8 mouse cellular contexts compared by ENCODE assay signal in the genomic region with DNA sequence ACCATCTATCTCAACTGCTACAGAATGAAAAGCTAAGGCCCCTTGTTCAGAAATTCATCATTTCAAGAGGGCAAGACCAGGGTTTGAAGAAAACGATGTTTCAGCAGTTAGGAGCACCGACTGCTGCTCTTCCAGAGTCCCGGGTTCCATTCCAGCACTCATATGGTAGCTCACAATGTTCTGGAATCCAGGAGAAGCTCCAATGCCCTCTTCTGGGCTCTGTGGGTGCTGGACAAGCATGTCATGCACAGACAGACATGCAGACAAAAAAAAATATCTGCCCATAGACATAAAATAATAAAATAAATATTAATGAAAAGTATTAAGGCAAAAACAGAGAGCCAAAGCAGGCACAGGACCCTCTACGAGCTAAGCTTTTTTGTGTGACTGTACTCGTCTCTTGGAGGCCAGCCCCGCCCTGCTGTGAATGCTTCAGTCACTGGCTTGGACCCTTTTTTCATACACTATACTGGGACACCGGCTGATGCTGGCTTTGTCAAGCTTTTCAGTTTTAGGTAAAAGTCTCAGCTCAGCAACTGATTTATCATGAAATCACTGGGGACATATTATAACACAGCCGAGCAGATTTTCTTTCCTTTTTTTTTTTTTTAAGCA. TPM values are rescaled to one million over a fixed set of nuclear protein-coding genes. Genes with fewer than 3 reads are reported as not detected.
DNase-seq lines count a peak whose midpoint lies in the region; ATAC-seq and TF ChIP-seq lines count a peak whose summit lies in the region.

No protein-coding gene starts in this region.

- TF ChIP-seq POLR2A in lung, adult 2 months (IDR thresholded peaks at IDR 0.05; ENCODE audit: borderline replicate concordance, extremely low read depth, low read depth, low read length): no peak

- no peak for ATAC-seq in lung, postnatal 0 days
- no peak for ATAC-seq in heart, embryonic 16.5 days (replicated peaks; ENCODE audit: extremely low read depth, insufficient read depth, low FRiP score)

- H3K79me2 ChIP-seq in macrophage (ENCODE audit: inconsistent target): peaks cover 21% of the 10 kb centered on the region

- H3K9ac ChIP-seq in lung, postnatal 0 days (replicated peaks; ENCODE audit: low read depth): no peak overlapping the region
- H3K9ac ChIP-seq in heart, embryonic 16.5 days (ENCODE audit: low read length): peak overlapping the region; percentile 81

- no peaks in the 10 kb centered on the region for H3K4me1 ChIP-seq in lung, postnatal 0 days (ENCODE audit: insufficient read depth, low read depth, low read length)
- H3K4me1 ChIP-seq in lung, adult 2 months (ENCODE audit: control insufficient read depth, insufficient read depth, low read length): no peaks in the 10 kb centered on the region
- H3K4me1 ChIP-seq in heart, embryonic 16.5 days (ENCODE audit: control insufficient read depth, insufficient read depth, low read length): peaks cover 16% of the 10 kb centered on the region

- H3K36me3 ChIP-seq in lung, postnatal 0 days (ENCODE audit: insufficient read depth, low read length): no peaks in the 10 kb centered on the region
- no peaks in the 10 kb centered on the region for H3K36me3 ChIP-seq in heart, embryonic 16.5 days (ENCODE audit: control insufficient read depth, insufficient read depth)
- no peaks in the 10 kb centered on the region for H3K36me3 ChIP-seq in macrophage (ENCODE audit: inconsistent target)

- WGBS in lung, postnatal 0 days: 30% methylated on average over 8 of the region's 8 CpGs
- 33% methylated on average over 8 of the region's 8 CpGs for WGBS in lung, adult 2 months
- 30% methylated on average over 8 of the region's 8 CpGs for WGBS in heart, embryonic 16.5 days
- 56% methylated on average over 7 of the region's 8 CpGs for WGBS in macrophage (ENCODE audit: missing documents)

- TF ChIP-seq EP300 in lung, postnatal 0 days (IDR thresholded peaks at IDR 0.05): no peak

- peak overlapping the region; percentile 68 for H3K4me3 ChIP-seq in lung, postnatal 0 days (ENCODE audit: low read depth, low read length)
- no peak overlapping the region for H3K4me3 ChIP-seq in lung, adult 2 months (replicated peaks; ENCODE audit: extremely low read depth, low read depth, low read length)
- peak overlapping the region; percentile 89 for H3K4me3 ChIP-seq in heart, embryonic 16.5 days (ENCODE audit: low read length)
- H3K4me3 ChIP-seq in macrophage (ENCODE audit: inconsistent target): peak overlapping the region; percentile 28

- TF ChIP-seq CTCF in lung, postnatal 0 days (IDR thresholded peaks at IDR 0.05): no peak
- no peak for TF ChIP-seq CTCF in lung, adult 2 months (IDR thresholded peaks at IDR 0.05; ENCODE audit: insufficient read depth, low read length)

- no peak overlapping the region for H3K27ac ChIP-seq in lung, postnatal 0 days (ENCODE audit: low read length)
- peak overlapping the region; percentile 78 for H3K27ac ChIP-seq in heart, embryonic 16.5 days (ENCODE audit: low read length)
- H3K27ac ChIP-seq in macrophage: no peak overlapping the region

- H3K4me2 ChIP-seq in lung, postnatal 0 days (replicated peaks; ENCODE audit: low read depth, low read length): peak overlapping the region; percentile 91
- H3K4me2 ChIP-seq in heart, embryonic 16.5 days (ENCODE audit: low read depth, low read length): peak overlapping the region; percentile 93

- no peaks in the 10 kb centered on the region for H3K27me3 ChIP-seq in lung, postnatal 0 days (replicated peaks; ENCODE audit: insufficient read depth, low read length)
- H3K27me3 ChIP-seq in heart, embryonic 16.5 days (ENCODE audit: control insufficient read depth, insufficient read depth, low read length): no peaks in the 10 kb centered on the region

- no peaks in the 10 kb centered on the region for H3K9me3 ChIP-seq in lung, postnatal 0 days (ENCODE audit: low read length)
- no peaks in the 10 kb centered on the region for H3K9me3 ChIP-seq in heart, embryonic 16.5 days (replicated peaks; ENCODE audit: control insufficient read depth, low read length)

- DNase-seq in lung, postnatal 0 days (ENCODE audit: low spot score): no peak
- DNase-seq in lung, adult 2 months: no peak
- DNase-seq in cerebellum, postnatal 10 days: peak; percentile 70
- no peak for DNase-seq in gastrocnemius, adult 8-10 months (ENCODE audit: low spot score in 2 of 2)
- DNase-seq in thymus, postnatal 0 days (ENCODE audit: low spot score): no peak
- DNase-seq in lung, postnatal 25 days (ENCODE audit: low spot score): no peak

RNA-seq across cellular contexts. Expression of a gene that starts 1.0 kb away (rescaled TPM):
- 6.8 and 9.3 TPM in 2 replicates for polyA plus RNA-seq in lung, postnatal 0 days (2015; fragmentation: Nextera tagmentation; extraction: Ambion mirVana)
- 13.6 and 26.4 TPM in 2 replicates for polyA plus RNA-seq in lung, adult 2 months (2012; rRNA removed)
- 11.0 and 12.9 TPM in 2 replicates for polyA plus RNA-seq in heart, embryonic 16.5 days (2015; fragmentation: Nextera tagmentation; extraction: Ambion mirVana)
- total RNA-seq in macrophage (2018; cell fraction: chromatin; rRNA removed): 10 to 100 TPM in 1 of 26 experiments, 1 to 10 TPM in 20, under 1 TPM in 5; 0.55 to 10.1 (median 1.9) TPM
- 10 to 100 TPM in 13 of 26 experiments, 1 to 10 TPM in 13; 4.7 to 34.1 (median 15.2) TPM for total RNA-seq in macrophage (2018; cell fraction: cytosol; rRNA removed)
- total RNA-seq in macrophage (2018; cell fraction: nucleus; rRNA removed): 10 to 100 TPM in 10 of 26 experiments, 1 to 10 TPM in 16; 2.7 to 22.2 (median 6.6) TPM
- 21.6 to 32.9 TPM (median 22.5 TPM) in 3 replicates for polyA plus RNA-seq in macrophage (2018)
- 100 to 1,000 TPM; 126 to 164 (median 145) TPM for total RNA-seq in gastrocnemius, adult 8-10 months (2022)
- 3.1 and 3.6 TPM in 2 replicates for polyA plus RNA-seq in thymus, postnatal 0 days (2015; fragmentation: Nextera tagmentation; extraction: Ambion mirVana)

Comparison
In these comparisons a context has a peak if more than half of its experiments do, and no peak if none do; other contexts are left out.
1. DNase-seq: peak in cerebellum, postnatal 10 days (2 of 2); none in lung, postnatal 0 days (single experiment), lung, adult 2 months (single experiment), gastrocnemius, adult 8-10 months (0 of 2), thymus, postnatal 0 days (single experiment) and lung, postnatal 25 days (single experiment).